Mouse (Mus musculus) small intestine, adult 2 months (tissue): ENCODE data around the gene Ptprq. TPM values are rescaled to one million over a fixed set of nuclear protein-coding genes. Genes with fewer than 3 reads are reported as not detected.

ENCODE experiments used
- H3K27ac ChIP-seq: fragments of 200-500 bp; 2 replicates; pipeline ENCODE4 v1.5.1; 2012; ENCODE audit warnings: low read depth, low read length, control low read depth, inconsistent platforms; ENCODE audit not compliant: insufficient read depth
- H3K27me3 ChIP-seq: fragments of 200-500 bp; 2 replicates; pipeline ENCODE4 v1.6.1; 2012; ENCODE audit warnings: mild to moderate bottlenecking, moderate library complexity, low read length, inconsistent platforms; ENCODE audit not compliant: control insufficient read depth, insufficient read depth
- H3K36me3 ChIP-seq: fragments of 200-500 bp; 2 replicates; pipeline ENCODE4 v1.6.1; 2012; ENCODE audit warnings: mild to moderate bottlenecking, low read length, control low read depth, inconsistent platforms; ENCODE audit not compliant: control insufficient read depth, insufficient read depth
- H3K4me1 ChIP-seq: fragments of 200-500 bp; 2 replicates; pipeline ENCODE4 v1.6.1; 2012; ENCODE audit warnings: low read length, inconsistent platforms, mixed read lengths; ENCODE audit not compliant: control insufficient read depth, insufficient read depth, insufficient read length
- H3K4me3 ChIP-seq: fragments of 200-500 bp; 2 replicates; pipeline ENCODE4 v1.5.1; 2012; ENCODE audit warnings: low read depth, mild to moderate bottlenecking, control low read depth, inconsistent platforms, low read length, moderate library complexity
- CTCF ChIP-seq: fragments of 200-500 bp; IDR thresholded peaks from 2 replicates; pipeline ENCODE4 v1.5.1; 2012; ENCODE audit warnings: low read depth, mild to moderate bottlenecking, control low read depth, inconsistent platforms, low read length, moderate library complexity, mixed read lengths; ENCODE audit not compliant: insufficient replicate concordance, insufficient read length; ENCODE audit errors: extremely low read depth
- POLR2A ChIP-seq: fragments of 200-500 bp; IDR thresholded peaks from 2 replicates; pipeline ENCODE4 v1.6.1; 2012; ENCODE audit warnings: low read depth, mild to moderate bottlenecking, control low read depth, inconsistent platforms, low read length, moderate library complexity
- WGBS: fragments of 180-500 bp; shearing (Covaris S2); methylation state at CpG from one replicate; pipeline ENCODE4 v1.1.7; 2018; 5-methylcytosine and 5-hydroxymethylcytosine counted together
- polyA plus RNA-seq: library from polyadenylated mRNA; depleted of rRNA; stranded (reverse); fragments of >200 nt; gene quantifications from 2 replicates; pipeline ENCODE4 v1.2.3, GENCODE M21; 2012

Gene Ptprq
- polyA plus RNA-seq, 1 experiment: not detected

DNA sequence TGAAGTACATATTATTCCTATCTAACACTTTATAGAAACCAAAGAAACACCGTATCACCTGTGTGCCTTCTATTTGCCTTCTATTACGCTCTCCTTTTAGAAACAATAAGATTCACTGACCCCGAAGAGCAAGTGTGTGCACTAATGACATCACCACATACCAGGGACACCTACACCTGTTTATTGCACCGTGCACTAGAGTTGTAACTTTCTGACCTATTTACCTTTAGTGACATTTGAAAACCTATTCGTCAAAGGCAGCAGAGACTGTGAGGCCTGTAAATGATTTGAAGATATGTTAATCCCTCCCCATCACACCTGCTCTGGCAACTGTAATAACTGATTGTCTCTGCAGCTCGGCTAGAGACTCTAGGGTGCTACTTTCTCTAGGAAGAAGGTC, 32.5 kb downstream of the Ptprq start:
- Histone ChIP-seq H3K27ac (no peak overlapping the region), H3K27me3 (no peaks in the 10 kb centered on the region), H3K4me3 (no peak overlapping the region), H3K4me1 (no peaks in the 10 kb centered on the region), H3K36me3 (no peaks in the 10 kb centered on the region)
- TF ChIP-seq POLR2A (no peak), CTCF (no peak)
- WGBS: 36% methylated on average over 6 of the region's 6 CpGs

GRCm38 (mm10) chr10:107675994-107676393, 43.9 kb downstream of the Ptprq start:
- H3K27ac ChIP-seq: no peak overlapping the region
- H3K36me3 ChIP-seq: no peaks in the 10 kb centered on the region
- 86% methylated on average over 1 of the region's 1 CpGs for WGBS
- TF ChIP-seq POLR2A: no peak
- no peak for TF ChIP-seq CTCF
- no peaks in the 10 kb centered on the region for H3K4me1 ChIP-seq
- H3K4me3 ChIP-seq: no peak overlapping the region
- H3K27me3 ChIP-seq: no peaks in the 10 kb centered on the region

GRCm38 (mm10) chr10:107668374-107669094, 51.3 kb downstream of the Ptprq start:
- TF ChIP-seq CTCF (no peak), POLR2A (no peak)
- Histone ChIP-seq H3K27me3 (no peaks in the 10 kb centered on the region), H3K4me3 (no peak overlapping the region), H3K27ac (no peak overlapping the region), H3K4me1 (no peaks in the 10 kb centered on the region), H3K36me3 (no peaks in the 10 kb centered on the region)
- 26% methylated on average over 4 of the region's 4 CpGs for WGBS

DNA sequence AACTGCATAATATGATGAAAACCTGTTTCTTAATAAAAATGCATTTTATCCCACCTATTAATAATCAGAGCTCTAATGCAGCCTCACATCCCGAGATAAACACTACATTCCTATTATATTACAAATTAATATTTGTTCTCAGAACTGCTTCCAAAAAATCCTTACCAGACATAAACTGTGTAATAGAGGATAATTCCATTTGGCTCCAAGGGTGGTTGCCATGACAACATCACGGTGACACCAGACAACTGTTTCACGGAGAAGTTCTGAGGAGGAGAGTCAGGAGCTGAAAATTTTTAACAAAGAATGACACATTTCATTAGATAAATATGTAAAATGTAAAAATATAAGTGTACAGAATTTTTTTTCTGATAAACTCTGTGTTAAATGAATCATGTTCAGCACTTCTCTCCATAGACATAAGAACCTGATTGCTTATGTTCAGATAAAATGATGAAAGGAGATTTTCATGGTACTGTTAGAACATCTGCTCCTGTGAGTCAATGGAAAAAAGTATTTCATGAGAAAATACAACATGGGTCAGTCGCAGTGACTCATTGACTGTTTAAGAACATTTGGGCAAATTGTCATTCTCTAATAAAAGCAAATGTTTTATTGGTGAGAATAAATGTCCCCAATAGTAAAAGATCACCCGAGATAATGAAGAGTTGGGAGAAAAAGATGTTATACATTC, 57.3 kb downstream of the Ptprq start:
- no peak overlapping the region for H3K27ac ChIP-seq
- H3K4me3 ChIP-seq: no peak overlapping the region
- TF ChIP-seq CTCF (no peak), POLR2A (no peak)
- H3K36me3 ChIP-seq: no peaks in the 10 kb centered on the region
- no peaks in the 10 kb centered on the region for H3K4me1 ChIP-seq
- WGBS: 77% methylated on average over 5 of the region's 5 CpGs
- H3K27me3 ChIP-seq: no peaks in the 10 kb centered on the region

DNA sequence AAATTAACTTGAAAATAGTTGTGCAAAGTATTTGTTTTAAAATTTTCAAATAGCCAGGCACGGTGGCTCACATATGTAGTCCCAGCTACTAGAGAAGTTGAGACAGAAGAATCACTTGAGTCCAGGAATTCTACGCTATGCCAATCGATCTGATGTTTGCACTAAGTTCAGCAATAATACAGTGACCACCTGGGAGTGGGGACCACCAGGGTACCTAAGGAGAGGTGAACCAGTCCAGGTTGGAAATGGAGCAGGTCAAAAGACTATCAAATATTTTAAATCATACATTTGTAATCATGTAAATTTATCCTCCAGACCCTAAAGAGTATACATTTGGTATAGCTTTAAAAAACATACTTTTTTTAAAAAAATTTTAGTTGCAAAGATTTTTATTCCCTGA, 57.9 kb downstream of the Ptprq start:
- H3K4me3 ChIP-seq: no peak overlapping the region
- no peaks in the 10 kb centered on the region for H3K27me3 ChIP-seq
- H3K27ac ChIP-seq: no peak overlapping the region
- WGBS: 85% methylated on average over 3 of the region's 3 CpGs
- no peaks in the 10 kb centered on the region for H3K4me1 ChIP-seq
- H3K36me3 ChIP-seq: no peaks in the 10 kb centered on the region
- TF ChIP-seq POLR2A (no peak), CTCF (no peak)

DNA sequence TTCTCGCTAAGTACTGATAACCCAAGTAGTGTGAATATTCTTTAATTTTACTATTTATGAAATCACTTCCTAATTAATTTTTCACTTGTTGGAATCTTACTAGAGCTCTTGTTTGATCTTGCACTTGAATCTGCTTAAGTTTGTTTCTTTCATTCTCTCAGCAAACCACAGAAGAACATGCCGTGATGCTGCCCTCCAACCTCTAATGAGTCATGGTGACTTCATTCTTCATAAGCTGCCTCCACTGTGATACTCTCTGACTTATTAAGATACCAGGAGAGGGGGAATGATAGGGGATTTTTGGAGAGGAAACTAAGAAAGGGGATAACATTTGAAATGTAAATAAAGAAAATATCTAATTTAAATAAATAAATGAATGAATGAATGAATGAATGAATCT, 60.7 kb downstream of the Ptprq start:
- TF ChIP-seq CTCF: no peak
- no peak for TF ChIP-seq POLR2A
- Histone ChIP-seq H3K27ac (no peak overlapping the region), H3K4me1 (no peaks in the 10 kb centered on the region), H3K27me3 (no peaks in the 10 kb centered on the region), H3K4me3 (no peak overlapping the region), H3K36me3 (no peaks in the 10 kb centered on the region)
- 86% methylated on average over 2 of the region's 2 CpGs for WGBS

DNA sequence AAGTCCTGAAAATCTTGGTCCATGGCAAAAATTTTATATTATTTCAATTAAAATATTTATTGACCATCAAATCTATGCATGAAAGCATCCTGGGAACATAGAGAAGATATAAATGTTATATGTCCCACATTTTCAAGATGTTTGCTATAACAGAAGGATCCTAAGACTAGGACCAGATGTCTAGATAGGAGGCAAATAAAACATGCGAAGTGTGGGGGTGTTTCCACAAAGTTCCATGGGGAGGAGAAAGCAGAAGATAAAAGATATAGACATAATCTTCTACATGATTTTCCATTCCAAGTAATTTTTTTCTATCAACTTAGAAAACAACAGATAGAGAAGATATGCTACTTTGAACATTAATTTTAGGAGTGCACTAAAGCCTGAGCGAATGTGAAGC, 70.2 kb downstream of the Ptprq start:
- no peak overlapping the region for H3K27ac ChIP-seq
- WGBS: 89% methylated on average over 2 of the region's 2 CpGs
- TF ChIP-seq CTCF (no peak), POLR2A (no peak)
- no peak overlapping the region for H3K4me3 ChIP-seq
- no peaks in the 10 kb centered on the region for H3K4me1 ChIP-seq
- H3K27me3 ChIP-seq: no peaks in the 10 kb centered on the region
- no peaks in the 10 kb centered on the region for H3K36me3 ChIP-seq
